Mouse (Mus musculus) kidney, adult 18-20 months (tissue): Measurements from ENCODE around the gene Slc28a3.

Experiments
- DNase-seq: peaks from one replicate; pipeline ENCODE4 v3.0.0; 2021

Gene Slc28a3

DNA sequence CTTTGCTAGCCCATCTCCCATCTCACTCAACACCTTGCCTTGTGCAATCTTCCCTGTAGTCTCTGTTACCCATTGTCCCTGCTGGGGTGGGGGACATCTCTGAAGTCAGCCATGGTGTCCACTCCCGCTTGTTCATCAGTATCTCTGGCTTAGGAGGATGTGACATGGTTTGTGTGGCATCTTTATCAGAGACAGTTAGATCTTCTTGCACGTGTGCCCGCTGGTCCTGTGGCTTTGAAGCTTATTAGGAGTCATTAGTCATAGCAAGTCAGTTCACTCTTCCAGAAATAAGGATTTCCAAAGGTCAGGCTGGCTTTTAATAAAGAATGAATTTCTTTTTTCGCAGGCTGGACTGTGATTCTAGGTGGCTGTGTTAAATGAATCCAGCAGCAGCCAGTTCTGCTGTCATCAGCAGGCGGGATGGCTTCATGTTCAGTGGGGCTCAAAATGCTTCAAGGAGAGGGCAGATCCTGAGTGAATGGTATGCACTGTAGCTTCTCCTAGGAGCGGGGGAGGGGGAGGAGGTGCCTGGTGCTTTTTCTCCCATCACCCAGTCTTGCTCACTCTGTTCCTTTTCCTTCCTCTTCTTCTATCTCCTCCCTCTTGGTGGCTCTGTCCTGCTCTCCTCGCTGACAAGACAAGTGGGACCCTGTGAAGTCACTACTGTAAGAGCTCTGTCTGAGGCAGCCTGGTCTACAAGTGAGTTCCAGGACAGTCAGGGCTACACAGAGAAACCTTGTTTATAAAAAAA is 89.9 kb downstream of the Slc28a3 start:
- DNase-seq: no peak

DNA sequence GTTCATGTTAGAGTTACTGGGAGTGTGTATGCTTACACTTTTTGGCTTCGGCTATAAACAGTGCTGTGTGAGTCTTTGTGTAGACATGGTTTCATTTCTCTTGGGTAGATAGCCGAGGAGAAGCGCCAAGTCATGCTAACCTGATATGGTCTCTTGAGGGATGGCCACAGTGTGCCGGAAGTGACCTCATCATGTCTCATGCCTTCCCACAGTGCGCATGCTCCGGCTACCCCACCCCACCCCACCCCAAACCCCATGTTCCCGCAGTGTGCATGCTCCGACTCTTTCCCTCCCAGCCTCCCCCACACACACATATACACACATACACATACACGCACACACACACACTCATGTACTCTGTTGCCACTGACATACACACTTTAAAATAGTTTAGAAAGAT is 90.6 kb downstream of the Slc28a3 start:
- no peak for DNase-seq

DNA sequence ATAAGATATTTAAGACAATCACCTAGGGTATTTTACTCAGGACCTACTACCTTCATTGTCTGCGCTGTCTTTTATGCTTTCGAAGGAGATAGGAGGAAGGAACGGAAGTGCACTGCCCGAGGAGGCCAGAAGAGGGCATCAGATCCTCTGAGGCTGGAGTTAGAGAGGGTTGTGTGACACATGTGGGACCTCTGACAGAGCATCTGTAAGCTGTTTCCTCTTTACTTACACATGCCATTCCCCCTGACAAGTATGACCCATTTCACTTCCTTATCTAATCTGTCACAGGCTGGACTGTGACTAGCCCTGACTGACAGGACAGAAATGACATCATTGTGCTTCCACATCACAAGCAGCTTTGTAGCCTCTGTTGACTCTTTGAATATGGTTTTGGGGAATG is 94.4 kb downstream of the Slc28a3 start:
- no peak for DNase-seq

DNA sequence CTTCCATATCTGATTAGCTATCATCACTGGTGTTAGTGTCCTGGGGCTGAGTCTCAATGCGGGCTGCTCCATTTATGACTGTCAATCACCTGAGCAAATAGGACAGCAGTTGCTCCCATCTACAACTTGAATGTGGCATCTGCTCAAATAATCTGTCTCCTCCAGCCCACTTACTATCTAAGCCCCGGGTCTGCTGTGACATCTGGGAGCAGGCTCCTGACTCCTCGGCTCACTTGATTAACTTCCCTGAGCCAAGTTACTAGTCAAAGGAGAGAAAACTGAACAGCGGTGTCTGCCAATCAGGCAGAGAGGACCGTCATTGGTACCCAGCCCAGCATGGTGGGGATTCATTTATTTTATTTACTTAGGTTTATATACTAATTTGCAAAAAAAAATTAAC is 95.0 kb downstream of the Slc28a3 start:
- no peak for DNase-seq

DNA sequence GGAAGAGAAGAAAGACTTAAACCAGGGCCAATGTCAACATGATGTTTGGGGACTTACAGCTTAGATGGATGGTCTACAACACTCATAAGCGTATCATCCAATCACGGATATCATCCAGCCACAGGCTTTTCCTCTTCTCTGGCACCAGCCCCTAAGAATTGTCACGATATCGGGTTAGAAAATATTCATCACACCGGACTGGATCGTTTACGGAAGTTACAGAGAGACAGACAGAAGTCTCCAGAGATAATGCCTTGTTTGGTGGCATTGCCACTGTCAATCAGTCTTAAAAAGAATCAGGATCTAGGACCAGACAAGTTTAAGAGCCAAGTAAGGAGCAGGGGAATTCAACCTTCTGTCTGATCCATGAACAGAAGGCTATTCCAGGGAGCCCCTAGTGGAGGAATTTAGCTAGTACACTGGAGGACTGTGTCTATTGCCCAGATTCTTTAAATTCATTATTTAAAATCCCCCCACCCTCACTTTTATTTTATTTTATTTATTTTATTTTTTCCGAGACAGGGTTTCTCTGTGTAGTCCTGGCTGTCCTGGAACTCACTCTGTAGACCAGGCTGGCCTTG is 96.4 kb downstream of the Slc28a3 start:
- DNase-seq: no peak

DNA sequence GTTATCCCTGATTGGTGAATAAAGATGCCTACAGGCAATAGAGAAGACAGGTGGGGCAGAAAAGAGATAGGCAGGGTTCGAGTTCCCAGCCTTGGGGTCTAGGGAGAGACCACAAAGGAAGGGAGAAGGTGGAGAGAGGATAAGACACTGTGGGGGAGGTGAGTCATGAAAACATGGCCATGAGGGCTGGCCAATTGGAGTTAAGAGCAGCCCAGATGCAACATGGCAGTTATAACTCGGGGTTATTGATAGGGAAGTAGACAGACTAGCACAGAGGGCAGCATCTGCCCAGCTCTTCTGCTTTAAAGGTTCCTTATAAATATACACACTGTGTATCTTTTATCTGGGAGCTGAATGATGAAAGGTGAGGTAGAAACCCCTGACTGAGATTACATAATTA is 98.8 kb downstream of the Slc28a3 start:
- no peak for DNase-seq

DNA sequence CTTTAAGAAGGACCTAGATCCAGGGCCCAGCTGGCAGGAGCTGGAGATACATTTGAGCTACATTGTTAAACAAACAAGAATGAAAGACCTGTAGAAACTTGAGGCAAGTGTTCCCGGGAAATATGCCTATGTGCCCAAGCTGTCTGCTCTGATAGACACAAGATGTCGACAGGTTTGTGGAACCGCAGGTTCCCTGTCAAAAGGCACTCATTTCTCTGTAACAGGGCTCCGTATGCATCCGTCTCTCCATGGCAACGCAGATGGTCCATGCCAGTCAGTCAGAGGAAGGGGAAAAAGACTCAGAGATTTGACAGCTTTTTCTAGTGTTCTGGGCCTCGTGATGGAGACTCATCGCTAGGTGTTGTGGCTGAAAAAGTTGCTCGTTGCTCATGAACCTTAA is 99.4 kb downstream of the Slc28a3 start:
- no peak for DNase-seq

DNA sequence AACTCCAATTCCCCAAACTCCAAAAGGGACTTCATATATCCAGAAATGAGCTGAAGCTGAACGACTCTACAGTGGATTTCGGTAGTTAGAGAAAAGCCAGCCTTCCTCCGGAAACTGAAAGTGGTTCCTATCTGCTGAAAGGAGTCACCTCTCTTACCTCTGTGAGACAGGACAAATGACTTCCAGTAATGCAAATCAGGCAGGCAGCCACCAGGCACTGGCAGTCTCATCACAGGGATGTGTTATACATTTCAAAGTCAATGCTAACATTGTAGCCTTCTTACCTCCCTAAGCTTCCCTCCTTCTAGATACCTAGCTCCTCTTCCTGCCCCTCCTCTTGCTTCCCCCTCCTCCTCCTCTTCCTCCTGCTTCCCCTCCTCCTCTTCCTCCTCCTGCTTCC is 101.4 kb downstream of the Slc28a3 start:
- DNase-seq: no peak

DNA sequence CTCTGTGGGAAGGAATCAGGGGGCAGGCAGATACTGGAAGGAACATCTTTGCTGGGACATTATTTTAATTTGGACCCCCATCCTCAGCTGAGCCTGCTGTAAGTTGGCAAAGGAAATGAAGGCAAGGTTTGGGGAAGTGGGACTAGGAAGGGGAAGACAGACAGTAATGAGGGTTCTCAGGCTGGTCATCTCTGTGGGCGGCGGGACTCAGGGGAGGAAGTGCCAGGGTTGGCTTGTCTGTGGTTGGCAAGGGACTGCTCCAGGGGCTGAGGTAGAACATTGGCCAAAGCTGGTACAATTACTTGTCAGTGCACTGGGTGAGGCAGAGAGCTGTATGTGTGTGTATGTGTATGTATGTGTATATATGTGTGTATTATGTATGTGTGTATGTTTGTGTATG is 107.1 kb downstream of the Slc28a3 start:
- no peak for DNase-seq

DNA sequence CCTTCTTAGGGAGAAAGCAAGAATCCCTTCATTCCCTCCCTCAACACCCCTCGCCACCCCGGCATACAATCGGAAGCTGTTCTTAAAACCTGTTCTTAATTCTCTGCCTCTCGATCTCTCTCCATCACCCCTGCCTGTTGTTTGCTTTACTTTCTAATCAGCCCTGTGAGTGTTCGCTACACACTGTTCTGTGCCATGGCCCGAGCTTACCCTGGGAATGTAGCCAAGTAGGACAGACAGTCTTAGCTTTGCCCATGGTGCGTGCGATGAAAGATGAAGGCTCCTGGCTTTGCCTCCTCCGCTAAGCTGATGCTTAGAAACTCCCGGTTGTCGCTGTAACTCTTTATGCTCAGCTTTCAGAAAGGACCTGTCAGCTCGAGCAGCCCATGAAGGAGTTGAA is 112.9 kb downstream of the Slc28a3 start:
- DNase-seq: no peak
